Mouse (Mus musculus) bone marrow macrophage, adult 2 months (primary cell): ENCODE data around the gene Myo15b.

Experiments used
- CTCF ChIP-seq: IDR thresholded peaks from 2 replicates; pipeline ENCODE4 v1.5.1; 2012; ENCODE audit warnings: low read depth, mild to moderate bottlenecking, low read length, moderate library complexity
- POLR2A ChIP-seq: IDR thresholded peaks from 2 replicates; pipeline ENCODE4 v1.6.1; 2012; ENCODE audit warnings: mild to moderate bottlenecking, low read depth, low read length, borderline replicate concordance

GRCm38 (mm10) chr11:115941980-115942379 lies 83.8 kb downstream of the Myo15b start:
- no peak for TF ChIP-seq CTCF
- no peak for TF ChIP-seq POLR2A
